Mouse (Mus musculus): ENCODE data around the gene Slc52a3.

DNA sequence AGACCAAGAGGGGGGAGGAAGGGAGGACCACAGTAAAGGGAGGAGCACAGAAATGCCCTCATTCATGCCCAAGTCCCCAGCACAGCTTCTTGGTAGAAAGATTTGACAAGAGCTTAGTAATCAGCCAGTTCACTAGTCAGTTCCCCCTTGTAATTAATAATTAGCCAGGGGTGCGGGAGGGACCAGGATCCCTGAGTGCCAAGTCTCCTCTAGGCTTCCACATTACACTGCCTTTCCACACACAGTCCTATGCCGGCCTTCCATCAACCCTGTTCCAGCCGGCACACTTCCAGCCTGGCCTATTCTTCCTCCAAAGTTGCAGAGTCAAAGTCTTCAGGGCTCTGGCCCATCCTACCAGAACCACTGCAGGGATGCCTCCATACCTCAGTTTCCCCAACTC, 20.2 kb upstream of the Slc52a3 start:
- no peak for TF ChIP-seq CTCF (IDR thresholded peaks at IDR 0.05; ENCODE audit: low read depth, low read length)
- no peak for TF ChIP-seq POLR2A (IDR thresholded peaks at IDR 0.05; ENCODE audit: borderline replicate concordance, low read depth, low read length)

Measured in bone marrow macrophage, adult 2 months (primary cell).